Mouse (Mus musculus) lung, postnatal 0 days (tissue): ENCODE measurements around the gene Smoc1. TPM values are rescaled to one million over a fixed set of nuclear protein-coding genes. Genes with fewer than 3 reads are reported as not detected.

Source experiments
- ATAC-seq: fragments of 200-750 bp; cut with Nextera tagmentation; 2 replicates; pipeline ENCODE4 v1.8.0; 2017; ENCODE audit warnings: moderate library complexity
- DNase-seq: peaks from one replicate; pipeline ENCODE4 v3.0.0-alpha.2; 2016; ENCODE audit warnings: low spot score
- H3K27ac ChIP-seq: fragments of 300-500 bp; sonication (generic); 2 replicates; pipeline ENCODE4 v1.5.1; 2014; ENCODE audit warnings: antibody characterized with exemption, mild to moderate bottlenecking, low read length, mixed read lengths
- H3K27me3 ChIP-seq: fragments of 300-500 bp; sonication (generic); replicated peaks from 2 replicates; pipeline ENCODE4 v1.6.1; 2014; ENCODE audit warnings: low read length, mixed read lengths; ENCODE audit not compliant: insufficient read depth
- H3K36me3 ChIP-seq: fragments of 300-500 bp; sonication (generic); 2 replicates; pipeline ENCODE4 v1.6.1; 2014; ENCODE audit warnings: low read length, mixed read lengths; ENCODE audit not compliant: insufficient read depth
- H3K4me1 ChIP-seq: fragments of 300-500 bp; sonication (generic); 2 replicates; pipeline ENCODE4 v1.6.1; 2014; ENCODE audit warnings: antibody characterized with exemption, low read depth, low read length, mixed read lengths; ENCODE audit not compliant: insufficient read depth
- H3K4me2 ChIP-seq: fragments of 300-500 bp; sonication (generic); replicated peaks from 2 replicates; pipeline ENCODE4 v1.6.1; 2014; ENCODE audit warnings: low read depth, mild to moderate bottlenecking, low read length, moderate library complexity, mixed read lengths
- H3K4me3 ChIP-seq: fragments of 300-500 bp; sonication (generic); 2 replicates; pipeline ENCODE4 v1.5.1; 2014; ENCODE audit warnings: low read depth, low read length
- H3K9ac ChIP-seq: fragments of 300-500 bp; sonication (generic); replicated peaks from 2 replicates; pipeline ENCODE4 v1.6.1; 2014; ENCODE audit warnings: low read depth, mild to moderate bottlenecking
- H3K9me3 ChIP-seq: fragments of 300-500 bp; sonication (generic); 2 replicates; pipeline ENCODE4 v1.6.1; 2016; ENCODE audit warnings: low read length, mixed read lengths
- CTCF ChIP-seq: IDR thresholded peaks from 2 replicates; pipeline ENCODE4 v1.5.1; 2016; ENCODE audit warnings: antibody characterized with exemption, mild to moderate bottlenecking
- EP300 ChIP-seq: IDR thresholded peaks from 2 replicates; pipeline ENCODE4 v1.6.1; 2016; ENCODE audit warnings: antibody characterized with exemption, mild to moderate bottlenecking, control low read depth
- WGBS: fragments of 180-500 bp; shearing (Covaris S2); extraction: QIAGEN DNeasy Blood & Tissue Kit; methylation state at CpG from one replicate; pipeline ENCODE4 v1.1.7; 2014; 5-methylcytosine and 5-hydroxymethylcytosine counted together
- polyA plus RNA-seq: library from polyadenylated mRNA; unstranded; fragments of >200 nt; fragmentation: Nextera tagmentation; extraction: Ambion mirVana; gene quantifications from 2 replicates; pipeline ENCODE4 v1.2.1, GENCODE M21; 2015

Smoc1 gene
- polyA plus RNA-seq, 1 experiment from 2014 or later: 0.19 TPM

DNA sequence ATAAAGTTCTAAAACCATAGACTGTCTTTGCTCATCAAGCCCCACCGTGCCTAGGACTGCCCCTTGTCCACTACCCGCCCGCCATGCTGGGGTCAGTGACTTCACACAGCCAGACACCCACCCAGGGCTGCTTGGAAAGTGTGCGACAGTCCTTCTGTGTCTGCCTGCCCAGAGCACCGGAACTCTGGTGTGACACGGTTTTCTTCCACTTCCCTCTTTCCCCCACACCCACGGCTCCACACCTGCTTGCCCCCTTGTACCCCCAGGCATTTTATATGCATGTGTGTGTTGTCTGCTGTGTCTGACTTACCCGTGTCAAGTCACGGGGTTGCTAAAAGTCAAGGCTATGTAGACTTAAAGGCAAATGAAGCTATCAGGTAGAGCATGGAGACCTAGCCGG lies 34.8 kb upstream of the Smoc1 start:
- TF ChIP-seq EP300: no peak
- no peak for TF ChIP-seq CTCF
- no peak for ATAC-seq
- H3K27me3 ChIP-seq: no peaks in the 10 kb centered on the region

DNA sequence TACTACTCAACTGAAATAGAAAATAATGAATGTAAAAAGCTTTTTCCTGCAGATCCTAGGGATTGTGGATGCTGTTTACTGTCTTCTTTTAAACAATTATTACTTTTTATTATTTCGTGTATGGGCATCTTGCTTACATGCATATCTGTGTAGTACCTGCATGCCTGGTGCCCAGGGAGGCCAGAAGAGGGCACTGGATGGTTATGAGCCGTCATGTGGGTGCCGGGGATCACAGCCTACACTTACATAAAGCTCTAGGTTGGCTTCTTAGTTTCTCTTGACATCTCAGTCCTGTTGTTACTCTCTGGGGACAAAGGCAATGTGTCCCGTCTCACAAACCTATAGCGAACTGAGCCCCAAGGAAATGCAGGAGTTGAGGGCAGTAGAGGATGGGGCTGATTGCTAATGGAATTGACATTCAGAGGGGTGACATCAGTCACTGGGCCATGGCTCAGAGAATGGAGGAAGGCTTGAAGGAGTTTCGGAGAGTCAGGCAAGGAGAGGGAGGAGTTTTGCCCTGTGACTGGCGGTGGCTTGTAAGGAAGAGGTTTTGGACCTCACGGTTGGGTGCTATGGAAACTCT lies 34.0 kb upstream of the Smoc1 start:
- ATAC-seq (no peak), DNase-seq (no peak)
- no peak overlapping the region for H3K27ac ChIP-seq
- no peaks in the 10 kb centered on the region for H3K4me1 ChIP-seq
- H3K27me3 ChIP-seq: no peaks in the 10 kb centered on the region; the same call in 1 of the 2 replicates
- TF ChIP-seq EP300 (no peak), CTCF (no peak)
- no peak overlapping the region for H3K4me2 ChIP-seq
- no peak overlapping the region for H3K9ac ChIP-seq
- H3K4me3 ChIP-seq: no peak overlapping the region
- H3K36me3 ChIP-seq: no peaks in the 10 kb centered on the region
- H3K9me3 ChIP-seq: no peaks in the 10 kb centered on the region
- 71% methylated on average over 8 of the region's 8 CpGs for WGBS

More for the DNA sequence above, 34.8 kb upstream of the Smoc1 start:
- H3K4me1 ChIP-seq: no peaks in the 10 kb centered on the region
- no peak overlapping the region for H3K9ac ChIP-seq
- 72% methylated on average over 10 of the region's 10 CpGs for whole genome bisulfite sequencing
- no peaks in the 10 kb centered on the region for H3K36me3 ChIP-seq
- no peaks in the 10 kb centered on the region for H3K9me3 ChIP-seq
- no peak for DNase-seq
- no peak overlapping the region for H3K27ac ChIP-seq
- H3K4me2 ChIP-seq: no peak overlapping the region
- no peak overlapping the region for H3K4me3 ChIP-seq

DNA sequence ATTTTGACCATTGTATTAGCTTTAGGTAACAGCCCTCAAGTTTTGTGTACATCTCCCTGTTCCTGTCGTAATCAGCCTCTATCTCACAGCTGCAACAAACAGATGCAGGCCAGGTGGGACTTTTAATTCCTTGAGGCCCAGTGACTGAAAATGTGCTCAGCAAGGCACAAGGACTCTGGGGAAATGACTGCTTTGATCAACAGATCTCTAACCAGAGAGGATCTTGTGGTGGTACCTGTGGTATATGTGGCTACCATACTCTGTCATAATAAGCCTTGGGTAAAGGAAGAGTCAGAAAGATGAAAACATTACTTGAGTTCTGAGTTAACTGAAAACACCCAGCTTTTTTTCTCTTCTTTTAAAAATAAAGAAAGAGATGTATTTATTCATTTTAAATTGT lies 32.8 kb upstream of the Smoc1 start:
- 84% methylated on average over 1 of the region's 1 CpGs for WGBS
- no peak overlapping the region for H3K27ac ChIP-seq
- H3K4me2 ChIP-seq: no peak overlapping the region
- DNase-seq (no peak), ATAC-seq (no peak)
- no peak overlapping the region for H3K9ac ChIP-seq
- no peaks in the 10 kb centered on the region for H3K4me1 ChIP-seq
- H3K9me3 ChIP-seq: no peaks in the 10 kb centered on the region
- no peaks in the 10 kb centered on the region for H3K36me3 ChIP-seq
- H3K27me3 ChIP-seq: no peaks in the 10 kb centered on the region; the same call in 1 of the 2 replicates
- TF ChIP-seq CTCF: no peak
- no peak for TF ChIP-seq EP300
- H3K4me3 ChIP-seq: no peak overlapping the region

DNA sequence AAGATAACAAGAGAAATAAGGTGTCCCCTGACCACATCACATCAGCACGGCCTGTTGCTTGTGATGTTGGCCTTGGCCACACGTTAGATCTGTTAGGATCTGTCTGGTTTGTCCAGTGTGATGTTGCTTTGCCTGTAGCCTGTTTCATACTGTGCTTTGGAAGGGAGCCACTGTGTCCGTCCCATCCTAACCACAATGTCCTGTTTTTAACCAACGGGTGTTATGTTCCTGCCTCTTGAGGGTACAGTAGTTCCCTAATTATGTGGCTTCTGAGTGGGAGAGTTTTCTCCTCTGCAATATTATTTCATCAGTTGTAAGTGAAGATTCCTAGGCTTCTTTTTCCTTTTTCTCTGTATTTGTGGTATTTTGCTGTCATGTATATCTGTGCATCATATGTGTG lies 31.3 kb upstream of the Smoc1 start:
- no peak overlapping the region for H3K4me2 ChIP-seq

DNA sequence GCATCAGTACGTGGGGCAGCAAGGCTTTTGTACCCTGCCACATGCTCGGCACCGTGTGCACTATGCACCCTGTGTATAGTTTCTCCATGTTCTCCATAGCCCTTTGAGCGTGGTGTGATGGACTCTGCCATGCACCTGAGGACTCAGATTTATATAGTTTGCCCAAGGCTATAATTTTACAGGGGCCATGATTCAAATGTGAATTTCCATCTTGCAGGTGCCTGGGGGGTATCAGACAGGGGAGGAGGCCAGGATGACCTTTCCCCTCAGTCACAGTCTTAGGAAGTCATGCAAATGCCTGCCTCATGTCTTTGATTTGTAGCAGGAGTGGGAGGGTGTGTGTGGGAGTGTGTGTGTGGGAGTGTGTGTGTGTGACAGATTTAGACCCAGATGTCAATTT lies 29.0 kb upstream of the Smoc1 start:
- H3K4me2 ChIP-seq: no peak overlapping the region
- no peak overlapping the region for H3K27ac ChIP-seq
- H3K9me3 ChIP-seq: no peaks in the 10 kb centered on the region
- WGBS: 73% methylated on average over 4 of the region's 4 CpGs
- ATAC-seq (no peak), DNase-seq (no peak)
- H3K9ac ChIP-seq: no peak overlapping the region
- H3K27me3 ChIP-seq: no peaks in the 10 kb centered on the region; the same call in 1 of the 2 replicates
- H3K36me3 ChIP-seq: no peaks in the 10 kb centered on the region
- no peak overlapping the region for H3K4me3 ChIP-seq
- no peaks in the 10 kb centered on the region for H3K4me1 ChIP-seq
- TF ChIP-seq CTCF (no peak), EP300 (no peak)

More for the DNA sequence above, 31.3 kb upstream of the Smoc1 start:
- DNase-seq (no peak), ATAC-seq (no peak)
- no peaks in the 10 kb centered on the region; the same call in 1 of the 2 replicates for H3K27me3 ChIP-seq
- no peak overlapping the region for H3K27ac ChIP-seq
- no peak for TF ChIP-seq EP300
- no peak for TF ChIP-seq CTCF
- no peak overlapping the region for H3K4me3 ChIP-seq
- no peaks in the 10 kb centered on the region for H3K9me3 ChIP-seq
- H3K4me1 ChIP-seq: no peaks in the 10 kb centered on the region
- no peak overlapping the region for H3K9ac ChIP-seq
- WGBS: 74% methylated on average over 4 of the region's 4 CpGs
- H3K36me3 ChIP-seq: no peaks in the 10 kb centered on the region

DNA sequence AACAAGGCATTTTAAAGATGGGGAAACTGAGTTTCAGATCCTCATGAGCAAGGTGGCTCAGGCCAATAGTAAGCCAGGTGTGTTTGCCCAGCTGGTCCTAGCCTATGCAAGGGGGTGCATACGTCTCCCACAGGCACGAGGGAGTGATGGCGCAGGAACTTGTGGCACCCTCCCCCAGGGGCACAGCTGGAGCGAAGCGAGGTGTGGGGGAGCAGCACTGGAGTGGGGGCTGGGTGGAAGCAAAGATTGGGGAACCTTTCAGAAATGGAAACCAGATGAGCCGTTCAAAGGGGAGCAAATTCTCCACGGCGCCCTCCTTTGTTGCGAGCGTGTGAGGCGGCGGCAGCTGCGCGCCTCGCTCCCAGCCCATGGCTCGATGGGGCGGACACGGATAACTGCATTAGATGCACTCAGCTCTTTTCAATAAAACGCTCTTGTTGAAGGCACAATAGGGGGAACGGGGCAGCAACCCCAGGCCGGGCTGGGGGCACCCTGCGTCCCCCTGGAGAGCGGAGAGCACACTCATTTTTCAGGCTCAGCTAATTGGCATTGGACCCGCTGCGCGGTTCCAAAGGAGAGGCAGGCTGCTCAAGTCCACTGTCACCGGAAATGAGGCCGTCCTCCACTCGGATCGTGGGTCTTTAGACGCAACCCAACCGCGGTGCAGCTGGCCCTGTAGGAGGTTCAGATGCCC lies 27.9 kb upstream of the Smoc1 start:
- Histone ChIP-seq H3K36me3 (no peaks in the 10 kb centered on the region), H3K9me3 (no peaks in the 10 kb centered on the region), H3K27ac (no peak overlapping the region), H3K9ac (no peak overlapping the region), H3K27me3 (no peaks in the 10 kb centered on the region; the same call in 1 of the 2 replicates), H3K4me3 (no peak overlapping the region), H3K4me1 (no peaks in the 10 kb centered on the region), H3K4me2 (no peak overlapping the region)
- 9% methylated on average over 33 of the region's 33 CpGs for WGBS
- ATAC-seq (no peak), DNase-seq (no peak)
- TF ChIP-seq EP300 (no peak), CTCF (no peak)
